Mouse (Mus musculus): Measurements from ENCODE around the gene Cbx5. TPM values are rescaled to one million over a fixed set of nuclear protein-coding genes. Genes with fewer than 3 reads are reported as not detected.
A peak's percentile ranks its signal among the peaks of the same experiment; 100 is the strongest.

Gene Cbx5
- polyA plus RNA-seq, 1 experiment from 2014 or later, result 70.4 TPM

DNA sequence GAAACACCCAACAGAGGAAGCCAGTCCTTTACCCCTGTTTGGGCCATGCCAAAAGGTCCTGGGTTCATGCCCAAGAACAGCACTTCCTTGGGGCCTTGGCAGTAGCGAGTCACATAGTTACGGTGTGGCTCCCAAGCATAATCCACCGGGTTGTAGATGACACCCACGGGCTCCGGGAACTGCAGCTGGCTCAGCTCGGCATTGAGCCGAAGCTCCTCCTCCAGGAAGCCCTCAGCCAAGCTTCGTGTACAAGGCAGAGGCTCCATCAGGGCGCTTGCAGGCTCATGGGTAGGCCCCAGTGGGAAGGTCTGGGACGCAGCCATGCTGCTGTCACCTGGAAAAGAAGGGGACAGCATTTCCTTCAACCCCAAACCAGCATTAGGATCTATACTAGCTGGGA is 82.0 kb downstream of the Cbx5 start:
- 77% methylated on average over 10 of the region's 10 CpGs for WGBS

GRCm38 (mm10) chr15:103156890-103157289 is 82.7 kb downstream of the Cbx5 start:
- H3K9ac ChIP-seq (ENCODE audit: low read depth, low read length), result no peak overlapping the region

More for the DNA sequence above, 82.0 kb downstream of the Cbx5 start:
- no peak overlapping the region for H3K9ac ChIP-seq (ENCODE audit: low read depth, low read length)
- no peaks in the 10 kb centered on the region for H3K9me3 ChIP-seq (ENCODE audit: control insufficient read depth, low read length)
- no peak overlapping the region for H3K27ac ChIP-seq (ENCODE audit: low read length)
- no peak overlapping the region for H3K4me2 ChIP-seq (ENCODE audit: low read depth, low read length)
- no peaks in the 10 kb centered on the region for H3K27me3 ChIP-seq (replicated peaks; ENCODE audit: control insufficient read depth, insufficient read depth, low read length)
- peaks cover 7% of the 10 kb centered on the region; the same call in 1 of the 2 replicates for H3K36me3 ChIP-seq (ENCODE audit: control insufficient read depth, insufficient read depth, low read length)
- H3K4me1 ChIP-seq (ENCODE audit: control insufficient read depth, insufficient read depth, low read length), result peaks cover 7% of the 10 kb centered on the region
- ATAC-seq, result no peak
- no peak overlapping the region for H3K4me3 ChIP-seq (ENCODE audit: low read length)

GRCm38 (mm10) chr15:103155366-103156321 is 84.0 kb downstream of the Cbx5 start:
- no peak overlapping the region for H3K9ac ChIP-seq (ENCODE audit: low read depth, low read length)
- 0 out of 2 replicates have a peak, but pooled peaks cover 3% of the 10 kb centered on the region for H3K4me1 ChIP-seq (ENCODE audit: control insufficient read depth, insufficient read depth, low read length)
- no peak overlapping the region for H3K4me3 ChIP-seq (ENCODE audit: low read length)
- WGBS, result 51% methylated on average over 32 of the region's 32 CpGs
- H3K9me3 ChIP-seq (ENCODE audit: control insufficient read depth, low read length), result no peaks in the 10 kb centered on the region
- no peaks in the 10 kb centered on the region for H3K27me3 ChIP-seq (replicated peaks; ENCODE audit: control insufficient read depth, insufficient read depth, low read length)
- H3K4me2 ChIP-seq (ENCODE audit: low read depth, low read length), result no peak overlapping the region
- no peak for ATAC-seq
- H3K27ac ChIP-seq (ENCODE audit: low read length), result no peak overlapping the region
- H3K36me3 ChIP-seq (ENCODE audit: control insufficient read depth, insufficient read depth, low read length), result peaks cover 7% of the 10 kb centered on the region; the same call in 1 of the 2 replicates

More at GRCm38 (mm10) chr15:103156890-103157289, 82.7 kb downstream of the Cbx5 start:
- no peak overlapping the region for H3K4me3 ChIP-seq (ENCODE audit: low read length)
- H3K4me1 ChIP-seq (ENCODE audit: control insufficient read depth, insufficient read depth, low read length), result 0 out of 2 replicates have a peak, but pooled peaks cover 3% of the 10 kb centered on the region
- WGBS, result 57% methylated on average over 7 of the region's 7 CpGs
- peaks cover 7% of the 10 kb centered on the region; the same call in 1 of the 2 replicates for H3K36me3 ChIP-seq (ENCODE audit: control insufficient read depth, insufficient read depth, low read length)
- no peak for ATAC-seq
- no peak overlapping the region for H3K4me2 ChIP-seq (ENCODE audit: low read depth, low read length)
- no peak overlapping the region for H3K27ac ChIP-seq (ENCODE audit: low read length)
- H3K27me3 ChIP-seq (replicated peaks; ENCODE audit: control insufficient read depth, insufficient read depth, low read length), result no peaks in the 10 kb centered on the region
- no peaks in the 10 kb centered on the region for H3K9me3 ChIP-seq (ENCODE audit: control insufficient read depth, low read length)

- 82% methylated on average over 4 of the region's 4 CpGs for WGBS
These were observed 86.6 kb downstream of the Cbx5 start for GRCm38 (mm10) chr15:103152890-103153610.

GRCm38 (mm10) chr15:103152371-103152770 is 87.2 kb downstream of the Cbx5 start:
- peaks cover 4% of the 10 kb centered on the region; the same call in 1 of the 2 replicates for H3K36me3 ChIP-seq (ENCODE audit: control insufficient read depth, insufficient read depth, low read length)
- H3K27me3 ChIP-seq (replicated peaks; ENCODE audit: control insufficient read depth, insufficient read depth, low read length), result peaks cover 13% of the 10 kb centered on the region
- H3K4me3 ChIP-seq (ENCODE audit: low read length), result no peak overlapping the region
- 0 out of 2 replicates have a peak, but pooled peaks cover 3% of the 10 kb centered on the region for H3K4me1 ChIP-seq (ENCODE audit: control insufficient read depth, insufficient read depth, low read length)
- no peak overlapping the region for H3K9ac ChIP-seq (ENCODE audit: low read depth, low read length)
- H3K4me2 ChIP-seq (ENCODE audit: low read depth, low read length), result no peak overlapping the region
- no peaks in the 10 kb centered on the region for H3K9me3 ChIP-seq (ENCODE audit: control insufficient read depth, low read length)
- no peak for ATAC-seq
- WGBS, result 95% methylated on average over 3 of the region's 3 CpGs
- no peak overlapping the region for H3K27ac ChIP-seq (ENCODE audit: low read length)

More at GRCm38 (mm10) chr15:103152890-103153610, 86.6 kb downstream of the Cbx5 start:
- H3K27ac ChIP-seq (ENCODE audit: low read length), result no peak overlapping the region
- no peaks in the 10 kb centered on the region for H3K9me3 ChIP-seq (ENCODE audit: control insufficient read depth, low read length)
- peaks cover 7% of the 10 kb centered on the region; the same call in 1 of the 2 replicates for H3K36me3 ChIP-seq (ENCODE audit: control insufficient read depth, insufficient read depth, low read length)
- ATAC-seq, result no peak
- no peak overlapping the region for H3K4me2 ChIP-seq (ENCODE audit: low read depth, low read length)
- H3K27me3 ChIP-seq (replicated peaks; ENCODE audit: control insufficient read depth, insufficient read depth, low read length), result peaks cover 6% of the 10 kb centered on the region; the same call in 1 of the 2 replicates
- no peak overlapping the region for H3K4me3 ChIP-seq (ENCODE audit: low read length)
- no peak overlapping the region for H3K9ac ChIP-seq (ENCODE audit: low read depth, low read length)
- H3K4me1 ChIP-seq (ENCODE audit: control insufficient read depth, insufficient read depth, low read length), result 0 out of 2 replicates have a peak, but pooled peaks cover 3% of the 10 kb centered on the region

- H3K36me3 ChIP-seq (ENCODE audit: control insufficient read depth, insufficient read depth, low read length), result no peaks in the 10 kb centered on the region
- no peak overlapping the region for H3K4me2 ChIP-seq (ENCODE audit: low read depth, low read length)
- peaks cover 44% of the 10 kb centered on the region for H3K27me3 ChIP-seq (replicated peaks; ENCODE audit: control insufficient read depth, insufficient read depth, low read length)
- no peaks in the 10 kb centered on the region for H3K9me3 ChIP-seq (ENCODE audit: control insufficient read depth, low read length)
- no peak for ATAC-seq
- H3K4me1 ChIP-seq (ENCODE audit: control insufficient read depth, insufficient read depth, low read length), result peaks cover 4% of the 10 kb centered on the region
- no peak overlapping the region for H3K9ac ChIP-seq (ENCODE audit: low read depth, low read length)
- H3K4me3 ChIP-seq (ENCODE audit: low read length), result no peak overlapping the region
- no peak overlapping the region for H3K27ac ChIP-seq (ENCODE audit: low read length)
- WGBS, result 71% methylated on average over 9 of the region's 9 CpGs
These were observed 91.8 kb downstream of the Cbx5 start for GRCm38 (mm10) chr15:103147779-103148178.

DNA sequence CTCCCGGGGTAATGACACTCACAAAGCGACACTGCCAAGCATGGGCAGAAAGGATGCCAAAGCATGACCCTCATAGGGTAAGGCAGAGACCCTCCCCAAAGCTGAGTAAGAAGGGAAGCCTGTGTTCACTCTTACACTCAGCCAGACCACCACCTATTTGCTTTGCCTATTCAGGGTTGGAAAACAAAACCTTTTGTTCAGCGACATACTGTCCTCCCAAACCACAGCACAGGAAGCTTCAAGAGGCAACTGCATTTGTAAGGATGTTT is 92.3 kb downstream of the Cbx5 start:
- Histone ChIP-seq H3K9me3 (ENCODE audit: control insufficient read depth, low read length) (no peaks in the 10 kb centered on the region), H3K4me1 (ENCODE audit: control insufficient read depth, insufficient read depth, low read length) (peaks cover 3% of the 10 kb centered on the region), H3K4me3 (ENCODE audit: low read length) (no peak overlapping the region), H3K36me3 (ENCODE audit: control insufficient read depth, insufficient read depth, low read length) (no peaks in the 10 kb centered on the region), H3K27me3 (replicated peaks; ENCODE audit: control insufficient read depth, insufficient read depth, low read length) (peaks cover 44% of the 10 kb centered on the region), H3K27ac (ENCODE audit: low read length) (no peak overlapping the region), H3K9ac (ENCODE audit: low read depth, low read length) (peak overlapping the region; percentile 66; the same call in 1 of the 2 replicates), H3K4me2 (ENCODE audit: low read depth, low read length) (peak overlapping the region; percentile 89; the same call in 1 of the 2 replicates)
- ATAC-seq, result no peak
- 39% methylated on average over 3 of the region's 3 CpGs for WGBS

DNA sequence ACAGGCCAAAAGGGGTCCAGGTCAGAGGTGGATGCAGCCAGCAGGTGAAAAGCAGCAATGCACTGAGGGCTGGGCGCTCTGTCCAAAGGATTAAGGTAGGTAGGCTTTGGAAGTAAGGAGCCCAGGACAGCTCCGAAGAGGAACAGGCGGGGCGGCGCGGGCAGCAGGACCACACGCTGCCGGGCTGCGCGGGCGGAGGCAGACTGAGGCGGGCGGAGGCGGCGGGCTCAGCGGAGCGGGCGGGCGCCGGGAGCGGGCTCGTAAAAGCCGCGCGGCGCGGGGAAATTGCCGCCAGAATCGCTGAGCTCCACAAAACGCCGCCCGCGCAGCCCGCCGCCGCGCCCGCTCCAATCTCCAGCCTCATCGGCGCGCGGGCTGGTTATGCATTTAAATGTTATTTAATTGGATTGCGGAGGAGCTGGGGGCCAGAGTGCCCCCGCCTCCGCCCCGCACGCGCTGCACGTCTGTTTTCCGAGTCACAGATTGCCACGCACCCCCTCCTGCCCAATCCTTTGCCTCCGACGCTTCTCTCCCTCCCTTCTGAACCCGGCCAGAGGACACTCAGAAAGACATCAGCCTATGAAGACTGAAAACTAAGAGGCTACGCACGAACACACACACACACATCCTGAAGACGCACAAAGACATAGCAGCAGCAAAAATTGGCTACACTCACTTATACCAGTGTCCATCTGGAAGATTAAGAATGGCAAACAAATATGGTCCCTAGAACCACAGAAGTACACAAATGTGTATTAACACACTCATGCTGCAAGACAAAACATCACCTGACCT is 92.8 kb downstream of the Cbx5 start:
- under 1% methylated on average over 54 of the region's 57 CpGs for WGBS
- H3K4me2 ChIP-seq (ENCODE audit: low read depth, low read length), result peak overlapping the region; percentile 89
- H3K9me3 ChIP-seq (ENCODE audit: control insufficient read depth, low read length), result no peaks in the 10 kb centered on the region
- ATAC-seq, result peak; percentile 59
- peaks cover 44% of the 10 kb centered on the region for H3K27me3 ChIP-seq (replicated peaks; ENCODE audit: control insufficient read depth, insufficient read depth, low read length)
- peak overlapping the region; percentile 66 for H3K9ac ChIP-seq (ENCODE audit: low read depth, low read length)
- H3K4me1 ChIP-seq (ENCODE audit: control insufficient read depth, insufficient read depth, low read length), result peaks cover 3% of the 10 kb centered on the region
- H3K27ac ChIP-seq (ENCODE audit: low read length), result no peak overlapping the region
- H3K36me3 ChIP-seq (ENCODE audit: control insufficient read depth, insufficient read depth, low read length), result no peaks in the 10 kb centered on the region
- H3K4me3 ChIP-seq (ENCODE audit: low read length), result peak overlapping the region; percentile 48
